Mouse (Mus musculus) brain, embryonic 14.5 days (tissue): ENCODE results near the gene Prcd.

Experiments
- CTCF ChIP-seq: fragments of 200-500 bp; IDR thresholded peaks from 2 replicates; pipeline ENCODE4 v1.5.1; 2012; ENCODE audit warnings: inconsistent platforms, mild to moderate bottlenecking, moderate library complexity, borderline replicate concordance; ENCODE audit not compliant: insufficient read depth, insufficient read length; ENCODE audit errors: extremely low read depth
- POLR2A ChIP-seq: fragments of 200-500 bp; IDR thresholded peaks from 2 replicates; pipeline ENCODE4 v1.6.1; 2012; ENCODE audit warnings: mild to moderate bottlenecking, inconsistent platforms, borderline replicate concordance; ENCODE audit not compliant: poor library complexity, insufficient read depth, insufficient read length, severe bottlenecking; ENCODE audit errors: extremely low read depth

DNA sequence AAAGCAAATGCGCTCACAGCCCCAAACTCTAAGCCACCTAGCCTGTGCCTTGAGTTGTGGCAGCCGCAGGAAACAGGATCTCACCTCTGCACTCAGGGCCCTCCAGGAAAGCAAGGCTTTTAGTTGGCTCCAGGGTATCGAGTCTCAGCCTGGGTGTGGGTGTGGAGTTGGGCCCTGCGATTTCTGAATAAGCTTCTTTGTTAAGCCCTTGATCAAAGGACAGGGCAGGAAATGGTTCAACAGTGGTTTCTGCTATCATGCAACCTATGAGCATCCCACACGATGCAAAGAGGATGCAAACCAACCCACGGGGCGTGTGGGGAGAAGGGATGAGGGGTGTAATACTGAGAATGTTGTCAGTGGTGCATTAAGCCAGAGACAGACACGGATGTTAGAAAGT lies 34.6 kb downstream of the Prcd start:
- TF ChIP-seq POLR2A (no peak), CTCF (no peak)
